Mouse (Mus musculus) lung, postnatal 14 days (tissue): ENCODE measurements around the gene Xrn1.
"Not testable (repeated sequence)": the region's sequence is repeated elsewhere in the genome, so short reads cannot be mapped to it uniquely, and the experiment has no call there.

Experiments used
- DNase-seq: peaks from one replicate; pipeline ENCODE4 v3.0.0; 2021

Xrn1 gene

GRCm38 (mm10) chr9:96054878-96055277 is 100.3 kb downstream of the Xrn1 start:
- DNase-seq: no peak

- DNase-seq: no peak
These were observed 102.1 kb downstream of the Xrn1 start for GRCm38 (mm10) chr9:96056417-96057223.

- DNase-seq: no peak
These were observed 108.7 kb downstream of the Xrn1 start for GRCm38 (mm10) chr9:96063083-96063802.

- DNase-seq: no peak
These were observed 109.4 kb downstream of the Xrn1 start for GRCm38 (mm10) chr9:96063803-96064475.

- DNase-seq: no peak
These were observed 112.9 kb downstream of the Xrn1 start for GRCm38 (mm10) chr9:96067507-96067906.

GRCm38 (mm10) chr9:96078752-96079315 is 124.3 kb downstream of the Xrn1 start:
- DNase-seq: no peak

- no peak for DNase-seq
These were observed 130.7 kb downstream of the Xrn1 start for GRCm38 (mm10) chr9:96085293-96085692.

GRCm38 (mm10) chr9:96087671-96088070 is 133.1 kb downstream of the Xrn1 start:
- no peak for DNase-seq

GRCm38 (mm10) chr9:96088456-96088855 is 133.9 kb downstream of the Xrn1 start:
- DNase-seq: not testable (repeated sequence)

DNA sequence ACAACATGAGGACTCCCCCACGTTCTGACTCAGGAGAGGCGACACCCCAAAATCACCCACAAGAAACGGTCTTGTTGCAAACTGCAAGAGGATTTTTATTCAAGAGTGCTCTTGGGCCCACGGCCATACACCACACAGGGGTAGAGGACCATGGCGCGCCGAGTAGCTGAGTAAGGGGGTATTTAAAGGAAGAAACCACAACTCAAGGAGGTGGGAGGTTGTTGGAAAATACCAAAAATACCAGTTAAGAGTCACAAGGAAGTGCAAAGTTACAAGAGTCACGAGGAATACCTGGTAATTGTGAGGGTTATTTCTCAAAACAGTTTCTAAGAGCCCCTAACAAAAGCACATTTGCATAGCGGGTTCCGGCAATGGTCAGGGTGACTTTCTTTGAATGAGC is 138.1 kb downstream of the Xrn1 start:
- DNase-seq: not testable (repeated sequence)

DNA sequence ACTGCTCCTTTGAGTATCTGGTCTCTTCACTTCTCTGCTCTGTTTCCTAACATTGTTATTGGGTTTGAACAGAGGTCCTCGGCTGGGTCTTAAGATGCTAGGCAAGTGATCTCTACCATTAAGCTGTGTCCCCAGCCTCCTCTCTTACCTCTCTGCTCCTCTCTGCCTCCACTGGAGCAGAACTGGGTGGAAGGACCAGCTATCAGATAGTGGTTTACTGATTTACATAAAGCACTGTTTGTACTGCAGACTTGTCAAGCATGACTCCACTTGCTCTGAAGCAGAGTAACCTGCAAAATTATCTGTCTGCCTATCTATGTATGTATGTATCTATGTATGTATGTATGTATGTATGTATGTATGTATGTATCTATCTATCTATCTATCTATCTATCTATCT is 138.7 kb downstream of the Xrn1 start:
- no peak for DNase-seq

- DNase-seq: no peak
These were observed 139.8 kb downstream of the Xrn1 start for GRCm38 (mm10) chr9:96094341-96094740.

DNA sequence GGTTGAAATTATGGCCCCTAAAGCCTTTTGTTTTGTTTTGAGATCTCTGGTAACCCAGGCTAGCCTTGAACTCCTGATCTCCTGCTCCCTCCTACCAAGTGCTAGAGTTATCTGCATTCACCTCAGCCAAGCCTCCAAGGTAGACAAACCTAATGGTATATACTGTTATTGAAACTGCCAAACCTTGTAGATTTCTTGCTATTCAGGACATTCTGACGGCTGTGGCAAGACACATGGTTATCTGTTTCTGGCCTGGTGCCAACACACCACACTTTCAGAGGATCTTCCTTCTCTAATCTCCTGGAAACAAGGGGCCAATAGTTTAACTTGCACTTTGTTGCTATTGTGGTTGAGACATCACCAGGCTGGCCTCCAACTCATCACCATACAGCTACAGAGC is 140.6 kb downstream of the Xrn1 start:
- DNase-seq: no peak

DNA sequence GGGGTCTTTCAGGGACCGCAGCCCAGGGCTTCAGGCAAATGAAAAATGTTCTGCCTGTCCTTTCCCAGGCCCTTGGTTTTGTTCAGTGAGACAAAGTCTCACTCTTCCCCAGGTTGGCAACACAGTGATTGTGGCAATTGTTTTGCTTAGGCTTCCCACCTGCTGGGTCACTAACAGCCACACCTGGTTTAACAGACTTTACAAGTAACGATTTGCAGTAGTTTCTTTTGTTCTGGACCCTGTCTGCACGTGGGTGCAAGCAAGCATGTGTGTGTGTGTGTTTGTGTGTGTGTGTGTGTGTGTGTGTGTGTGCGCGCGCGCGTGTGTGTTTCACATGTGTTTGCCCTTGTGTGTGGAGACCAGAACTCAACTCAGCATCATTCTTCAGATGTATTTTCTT is 148.3 kb downstream of the Xrn1 start:
- no peak for DNase-seq
